Mouse (Mus musculus): Measurements from ENCODE around the gene Ripor2.

Ripor2 gene

GRCm38 (mm10) chr13:24649099-24649498 lies 67.1 kb downstream of the Ripor2 start:
- no peak for DNase-seq

GRCm38 (mm10) chr13:24651018-24651417 lies 69.0 kb downstream of the Ripor2 start:
- DNase-seq: no peak

- no peak for DNase-seq
Observed at GRCm38 (mm10) chr13:24654919-24655635, 73.1 kb downstream of the Ripor2 start.

GRCm38 (mm10) chr13:24656719-24657497 lies 74.9 kb downstream of the Ripor2 start:
- no peak for DNase-seq

- DNase-seq: no peak
Observed at GRCm38 (mm10) chr13:24666763-24667162, 84.8 kb downstream of the Ripor2 start.

GRCm38 (mm10) chr13:24668556-24668955 lies 86.6 kb downstream of the Ripor2 start:
- DNase-seq: no peak

GRCm38 (mm10) chr13:24670676-24671075 lies 88.7 kb downstream of the Ripor2 start:
- DNase-seq: no peak

GRCm38 (mm10) chr13:24679027-24679680 lies 97.2 kb downstream of the Ripor2 start:
- DNase-seq: no peak

GRCm38 (mm10) chr13:24680951-24681350 lies 99.0 kb downstream of the Ripor2 start:
- DNase-seq: no peak

GRCm38 (mm10) chr13:24682346-24682745 lies 100.4 kb downstream of the Ripor2 start:
- DNase-seq: no peak

- no peak for DNase-seq
Observed at GRCm38 (mm10) chr13:24684503-24684902, 102.5 kb downstream of the Ripor2 start.

- no peak for DNase-seq
Observed at GRCm38 (mm10) chr13:24685846-24686245, 103.9 kb downstream of the Ripor2 start.

- DNase-seq: peak; percentile 79
Observed at GRCm38 (mm10) chr13:24686705-24687665, 105.0 kb downstream of the Ripor2 start.

- DNase-seq: no peak
Observed at GRCm38 (mm10) chr13:24693312-24693711, 111.3 kb downstream of the Ripor2 start.

GRCm38 (mm10) chr13:24698746-24699145 lies 116.8 kb downstream of the Ripor2 start:
- no peak for DNase-seq

- no peak for DNase-seq
Observed at GRCm38 (mm10) chr13:24702128-24702527, 120.1 kb downstream of the Ripor2 start.

- no peak for DNase-seq
Observed at GRCm38 (mm10) chr13:24709656-24710396, 127.8 kb downstream of the Ripor2 start.

GRCm38 (mm10) chr13:24710968-24711367 lies 129.0 kb downstream of the Ripor2 start:
- DNase-seq: no peak

- no peak for DNase-seq
Observed at GRCm38 (mm10) chr13:24712581-24713130, 130.7 kb downstream of the Ripor2 start.

GRCm38 (mm10) chr13:24713434-24714000 lies 131.5 kb downstream of the Ripor2 start:
- peak; percentile 93 for DNase-seq

GRCm38 (mm10) chr13:24714360-24714885 lies 132.4 kb downstream of the Ripor2 start:
- no peak for DNase-seq

Measured in right cerebral cortex, adult 18-20 months (tissue).